Mouse (Mus musculus) cortical plate, adult 2 months (tissue): Measurements from ENCODE around the gene E130114P18Rik. TPM values are rescaled to one million over a fixed set of nuclear protein-coding genes. Genes with fewer than 3 reads are reported as not detected.
A peak's percentile ranks its signal among the peaks of the same experiment; 100 is the strongest.

Source experiments
- H3K27ac ChIP-seq: fragments of 200-500 bp; 2 replicates; pipeline ENCODE4 v1.5.1; 2012; ENCODE audit warnings: low read length, control low read depth, inconsistent platforms; ENCODE audit not compliant: insufficient read depth
- H3K4me1 ChIP-seq: fragments of 200-500 bp; 2 replicates; pipeline ENCODE4 v1.6.1; 2011; ENCODE audit warnings: low read length; ENCODE audit not compliant: control insufficient read depth, insufficient read depth
- H3K4me3 ChIP-seq: fragments of 200-500 bp; 2 replicates; pipeline ENCODE4 v1.5.1; 2011; ENCODE audit warnings: mild to moderate bottlenecking, low read length, control low read depth; ENCODE audit not compliant: insufficient read depth
- CTCF ChIP-seq: fragments of 200-500 bp; IDR thresholded peaks from 2 replicates; pipeline ENCODE4 v1.5.1; 2011; ENCODE audit warnings: mild to moderate bottlenecking, control low read depth, low read length; ENCODE audit not compliant: insufficient read depth; ENCODE audit errors: extremely low read depth
- POLR2A ChIP-seq: fragments of 200-500 bp; IDR thresholded peaks from 2 replicates; pipeline ENCODE4 v1.6.1; 2011; ENCODE audit warnings: mild to moderate bottlenecking, low read length, control low read depth; ENCODE audit not compliant: insufficient read depth; ENCODE audit errors: extremely low read depth
- polyA plus RNA-seq: library from polyadenylated mRNA; depleted of rRNA; stranded (reverse); fragments of >200 nt; gene quantifications from 2 replicates; pipeline ENCODE4 v1.2.3, GENCODE M21; 2012

E130114P18Rik gene
- polyA plus RNA-seq, 1 experiment, result 12.7 TPM

DNA sequence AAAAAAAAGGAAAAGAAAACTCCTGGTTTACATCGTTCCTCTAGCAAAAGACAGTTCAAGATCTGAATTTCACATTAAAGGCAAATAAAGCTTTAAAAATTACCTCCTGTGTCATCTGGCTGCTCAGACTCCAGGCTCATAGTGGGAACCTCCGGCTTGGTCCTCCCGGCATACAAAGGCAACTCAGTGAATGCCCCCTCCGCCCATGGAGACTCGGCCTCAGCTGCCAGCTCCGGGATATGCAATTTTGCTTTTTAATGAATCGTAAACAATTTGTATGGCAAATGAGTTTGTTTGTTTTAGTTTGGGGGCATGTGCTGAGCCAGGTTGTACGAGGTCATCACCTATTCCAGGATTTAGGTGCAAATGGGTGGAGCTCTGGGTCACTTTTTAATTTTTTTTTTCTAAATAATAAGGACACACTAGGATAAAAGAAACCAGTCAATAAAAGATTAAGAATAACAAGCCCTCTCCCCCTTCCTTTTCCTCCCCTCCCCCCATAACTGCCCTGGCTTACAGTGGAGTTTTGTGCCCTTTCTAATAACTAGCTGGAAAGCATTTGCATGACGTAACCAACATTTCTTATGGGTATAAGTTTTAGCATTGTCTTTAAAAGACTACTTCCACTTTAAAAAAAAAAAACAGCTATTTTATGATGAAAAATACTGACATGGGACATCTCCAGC lies 193.3 kb downstream of the E130114P18Rik start:
- H3K4me1 ChIP-seq, result no peaks in the 10 kb centered on the region
- no peak overlapping the region; the same call in 1 of the 2 replicates for H3K4me3 ChIP-seq
- H3K27ac ChIP-seq, result no peak overlapping the region
- TF ChIP-seq POLR2A, result no peak
- TF ChIP-seq CTCF, result no peak

DNA sequence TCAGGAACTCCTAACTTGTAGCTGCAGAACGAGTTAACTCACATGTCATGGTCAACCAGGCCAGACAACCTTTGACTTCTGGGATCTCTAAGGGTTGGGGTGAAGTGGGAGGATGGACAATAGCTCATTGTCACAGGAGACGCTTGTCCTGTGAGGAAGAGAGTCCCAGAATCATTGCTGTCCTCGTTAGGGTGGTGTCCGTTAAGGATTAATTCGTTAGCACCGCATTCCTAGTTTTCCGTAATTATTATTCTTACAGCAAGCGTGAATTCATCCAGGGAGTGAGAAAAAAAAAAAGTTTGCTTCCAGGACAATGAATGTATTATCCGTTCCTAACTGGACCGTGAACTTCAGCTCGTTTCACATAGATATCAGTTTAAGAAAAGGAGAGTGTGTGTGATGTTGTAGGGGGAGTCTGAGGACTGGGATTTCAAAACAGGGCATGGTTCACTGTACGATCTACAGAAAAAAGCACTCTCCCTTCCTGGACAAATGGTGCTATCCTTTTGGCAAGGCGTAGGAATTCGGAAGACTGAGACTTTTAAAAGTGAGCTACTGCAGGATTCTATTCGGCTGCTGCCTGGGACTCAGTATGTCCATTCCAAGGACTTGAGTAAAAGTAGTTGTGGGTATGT lies 195.0 kb downstream of the E130114P18Rik start:
- peak overlapping the region; percentile 90 for H3K27ac ChIP-seq
- TF ChIP-seq CTCF (no peak), POLR2A (no peak)
- peak overlapping the region; percentile 36 for H3K4me3 ChIP-seq
- no peaks in the 10 kb centered on the region for H3K4me1 ChIP-seq

DNA sequence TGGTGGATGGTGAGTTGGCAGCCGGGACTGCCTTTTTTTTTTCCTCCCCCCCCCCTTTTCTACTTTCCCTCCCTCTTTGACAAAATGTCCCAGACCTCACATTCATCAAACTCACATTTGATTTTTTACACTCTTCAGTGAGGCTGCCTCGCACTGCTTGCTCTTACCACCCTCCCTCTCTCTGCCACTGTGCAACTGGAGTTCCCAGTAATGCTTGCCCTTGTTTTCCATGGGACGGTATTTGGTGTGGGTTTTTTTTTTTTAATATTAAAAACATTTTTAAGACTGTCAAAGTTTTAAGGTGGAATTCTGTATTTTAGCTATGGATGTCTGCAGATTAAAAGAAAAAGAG lies 195.8 kb downstream of the E130114P18Rik start:
- no peak for TF ChIP-seq CTCF
- no peak for TF ChIP-seq POLR2A
- Histone ChIP-seq H3K4me1 (no peaks in the 10 kb centered on the region), H3K27ac (peak overlapping the region; percentile 94; the same call in 1 of the 2 replicates)

DNA sequence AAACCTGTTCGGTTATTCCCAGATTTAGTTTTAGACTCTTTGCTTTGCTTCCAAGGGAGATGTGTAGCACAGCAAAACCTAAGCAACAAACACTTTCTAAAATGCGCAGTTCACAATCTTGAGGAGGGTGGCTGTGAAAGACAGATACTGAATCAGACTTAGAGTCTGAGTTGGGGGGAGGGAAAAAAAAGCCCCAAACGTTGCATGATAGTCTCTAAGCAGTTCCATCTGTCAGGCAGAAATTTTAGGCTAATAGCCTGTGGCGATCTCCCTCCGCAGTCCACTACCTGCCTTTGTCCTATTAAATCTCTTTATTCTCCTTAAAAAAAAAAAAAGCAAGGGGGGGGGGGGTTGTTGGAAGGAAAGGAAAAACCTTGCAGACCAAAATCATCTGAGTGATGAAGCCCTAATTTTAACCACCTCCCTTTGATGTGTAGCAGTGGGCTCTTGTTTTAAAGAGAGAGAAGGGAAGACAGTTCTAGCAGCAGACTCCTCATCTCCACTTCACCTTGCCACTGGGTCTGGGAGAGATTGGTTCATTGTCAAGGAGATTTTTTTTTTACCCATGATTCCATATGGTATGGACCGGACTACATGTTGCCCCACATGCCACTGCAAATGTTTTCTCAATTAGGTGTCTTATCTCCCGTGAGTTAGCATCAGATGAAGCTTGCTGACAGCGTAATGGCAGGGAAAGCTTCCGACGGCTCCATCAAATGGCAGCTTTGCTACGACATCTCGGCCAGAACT lies 196.4 kb downstream of the E130114P18Rik start:
- TF ChIP-seq CTCF (no peak), POLR2A (no peak)
- peak overlapping the region; percentile 94 for H3K27ac ChIP-seq
- H3K4me1 ChIP-seq, result no peaks in the 10 kb centered on the region
- peak overlapping the region; percentile 36 for H3K4me3 ChIP-seq

More for the DNA sequence above, 195.8 kb downstream of the E130114P18Rik start:
- H3K4me3 ChIP-seq, result peak overlapping the region; percentile 36

DNA sequence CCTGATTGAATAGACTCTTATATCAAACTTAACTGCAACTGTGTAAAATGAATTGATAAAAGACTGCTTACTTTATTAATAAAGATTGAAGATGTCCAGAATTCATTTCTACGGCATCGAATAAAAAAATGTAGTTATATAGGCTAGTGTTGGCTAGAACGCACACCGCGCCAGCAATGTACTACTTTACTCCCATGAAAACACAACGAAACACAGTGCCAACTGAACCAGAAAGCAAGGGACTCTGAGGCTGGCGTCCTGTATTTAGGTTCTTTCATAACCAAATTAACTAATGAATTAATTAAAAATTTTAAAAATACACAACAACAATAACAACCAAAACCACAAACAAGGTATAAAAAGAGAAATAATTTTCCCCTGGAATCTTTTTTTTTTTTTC lies 197.0 kb downstream of the E130114P18Rik start:
- no peak overlapping the region for H3K4me3 ChIP-seq
- H3K4me1 ChIP-seq, result no peaks in the 10 kb centered on the region
- H3K27ac ChIP-seq, result no peak overlapping the region; the same call in 1 of the 2 replicates
- no peak for TF ChIP-seq CTCF
- TF ChIP-seq POLR2A, result no peak

DNA sequence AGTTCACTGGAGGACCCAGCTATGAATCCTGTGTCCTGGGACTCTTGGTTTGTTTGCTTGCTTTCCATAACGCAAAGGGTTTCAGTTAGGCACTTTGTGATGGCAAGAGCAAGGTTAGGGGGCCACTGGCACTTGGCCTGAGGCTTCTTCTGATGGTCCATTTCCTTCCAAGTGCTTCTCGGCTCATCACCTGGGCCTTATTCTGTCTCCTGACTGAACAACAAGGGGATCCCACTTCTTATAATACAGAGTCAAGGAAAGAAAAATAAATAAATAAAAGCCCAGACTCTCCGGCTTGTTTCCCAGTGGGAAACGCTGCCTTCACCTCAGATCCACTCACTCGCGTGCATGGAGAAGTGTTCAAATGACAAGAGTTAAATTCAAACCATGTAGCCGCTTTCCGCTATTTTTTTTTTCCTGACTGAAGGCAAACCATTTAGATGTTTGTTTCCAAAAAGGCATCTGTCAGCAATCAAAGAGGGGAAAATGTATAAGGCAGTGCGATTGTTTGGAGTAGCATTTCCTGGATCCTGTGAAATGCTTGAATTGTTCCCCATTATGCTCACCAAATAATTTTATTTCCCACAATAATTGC lies 199.2 kb downstream of the E130114P18Rik start:
- H3K4me3 ChIP-seq, result no peak overlapping the region
- no peak for TF ChIP-seq POLR2A
- TF ChIP-seq CTCF, result no peak
- 0 out of 2 replicates have a peak overlapping the region, but pooled peaks have one; percentile 23 for H3K27ac ChIP-seq
- H3K4me1 ChIP-seq, result no peaks in the 10 kb centered on the region

DNA sequence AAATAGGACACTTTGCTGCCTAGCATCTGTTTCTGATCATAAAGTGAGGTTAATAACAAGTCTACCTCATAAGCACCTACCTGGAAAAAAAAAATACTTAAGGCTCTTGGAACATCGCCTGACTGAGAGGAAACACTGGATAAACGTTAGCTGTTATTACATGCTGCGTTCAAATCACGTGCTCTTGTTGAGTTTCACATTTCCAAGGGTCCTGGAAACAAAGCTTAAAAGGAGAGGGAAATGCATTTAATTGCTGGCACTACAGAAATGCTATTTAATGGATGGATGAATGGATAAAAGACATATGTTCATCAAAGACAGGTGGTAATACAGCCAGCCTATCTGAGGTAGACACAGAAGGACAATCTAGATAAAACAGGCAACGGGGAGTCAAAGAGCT lies 200.4 kb downstream of the E130114P18Rik start:
- H3K4me3 ChIP-seq, result no peak overlapping the region
- no peaks in the 10 kb centered on the region for H3K4me1 ChIP-seq
- TF ChIP-seq CTCF (no peak), POLR2A (no peak)
- H3K27ac ChIP-seq, result no peak overlapping the region

DNA sequence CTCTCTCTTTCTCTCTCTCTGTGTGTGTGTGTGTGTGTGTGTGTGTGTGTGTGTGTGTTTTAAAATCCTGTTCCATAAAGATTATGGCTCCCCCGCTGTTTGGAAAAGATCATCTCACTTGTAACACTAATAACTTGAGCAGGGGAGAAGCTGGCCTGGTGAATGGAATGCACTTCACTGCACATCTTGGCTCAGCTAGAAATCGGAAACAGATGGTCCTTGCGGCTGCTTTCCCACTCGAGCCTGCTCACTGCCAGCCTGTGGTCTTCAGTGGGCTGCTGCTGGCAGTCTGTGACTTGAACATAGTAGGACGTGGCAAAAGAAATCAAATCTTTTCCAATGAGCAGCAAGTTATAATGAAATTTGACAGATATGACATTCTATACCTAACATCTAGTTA lies 202.4 kb downstream of the E130114P18Rik start:
- TF ChIP-seq CTCF, result no peak
- no peak for TF ChIP-seq POLR2A
- H3K4me3 ChIP-seq, result no peak overlapping the region
- H3K27ac ChIP-seq, result no peak overlapping the region
- H3K4me1 ChIP-seq, result no peaks in the 10 kb centered on the region

DNA sequence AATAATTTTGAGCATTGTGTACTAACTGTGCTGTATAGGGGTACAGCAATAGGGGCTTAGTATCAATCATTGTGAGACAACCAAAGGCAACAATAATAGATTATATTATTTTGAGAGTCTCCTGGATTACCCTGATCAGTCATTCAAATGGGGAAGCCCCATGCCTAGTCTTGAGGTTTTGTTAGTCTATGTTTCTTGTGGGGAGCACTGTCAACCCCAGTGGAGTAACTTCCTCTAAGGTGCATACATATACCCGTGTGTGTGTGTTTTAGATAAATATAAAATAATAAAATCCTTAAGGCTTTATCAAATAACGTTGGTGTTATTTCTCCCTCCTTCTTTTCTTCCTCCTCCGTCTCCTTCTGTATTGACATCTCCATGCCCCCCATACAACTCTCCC lies 208.6 kb downstream of the E130114P18Rik start:
- no peaks in the 10 kb centered on the region for H3K4me1 ChIP-seq
- H3K27ac ChIP-seq, result no peak overlapping the region
- TF ChIP-seq POLR2A, result no peak
- no peak for TF ChIP-seq CTCF
- no peak overlapping the region for H3K4me3 ChIP-seq
